Mouse (Mus musculus) hindbrain, embryonic 16.5 days (tissue): ENCODE data around the gene Ngef. TPM values are rescaled to one million over a fixed set of nuclear protein-coding genes. Genes with fewer than 3 reads are reported as not detected.

ENCODE experiments used
- ATAC-seq: fragments of 200-750 bp; cut with Nextera tagmentation; 2 replicates; pipeline ENCODE4 v1.8.0; 2017; ENCODE audit warnings: moderate TSS enrichment, moderate library complexity
- H3K27ac ChIP-seq: fragments of 300-500 bp; sonication (generic); 2 replicates; pipeline ENCODE4 v1.5.1; 2014; ENCODE audit warnings: low read depth, mild to moderate bottlenecking, control low read depth, low read length, moderate library complexity
- H3K27me3 ChIP-seq: fragments of 300-500 bp; sonication (generic); replicated peaks from 2 replicates; pipeline ENCODE4 v1.6.1; 2014; ENCODE audit warnings: low read length; ENCODE audit not compliant: control insufficient read depth, insufficient read depth
- H3K36me3 ChIP-seq: fragments of 300-500 bp; sonication (generic); 2 replicates; pipeline ENCODE4 v1.6.1; 2014; ENCODE audit warnings: mild to moderate bottlenecking, low read length, moderate library complexity, mixed read lengths; ENCODE audit not compliant: control insufficient read depth, insufficient read depth
- H3K4me1 ChIP-seq: fragments of 300-500 bp; sonication (generic); 2 replicates; pipeline ENCODE4 v1.6.1; 2014; ENCODE audit warnings: low read depth, low read length; ENCODE audit not compliant: control insufficient read depth, insufficient read depth
- H3K4me2 ChIP-seq: fragments of 300-500 bp; sonication (generic); 2 replicates; pipeline ENCODE4 v1.6.1; 2014; ENCODE audit warnings: mild to moderate bottlenecking, low read length, control low read depth, moderate library complexity
- H3K4me3 ChIP-seq: fragments of 300-500 bp; sonication (generic); 2 replicates; pipeline ENCODE4 v1.5.1; 2014; ENCODE audit warnings: mild to moderate bottlenecking, low read length, control low read depth, moderate library complexity
- H3K9ac ChIP-seq: fragments of 300-500 bp; sonication (generic); 2 replicates; pipeline ENCODE4 v1.6.1; 2014; ENCODE audit warnings: low read depth, mild to moderate bottlenecking, control low read depth, low read length, moderate library complexity
- H3K9me3 ChIP-seq: fragments of 300-500 bp; sonication (generic); 2 replicates; pipeline ENCODE4 v1.6.1; 2014; ENCODE audit warnings: mild to moderate bottlenecking, low read length, moderate library complexity; ENCODE audit not compliant: control insufficient read depth
- WGBS: fragments of 180-500 bp; shearing (Covaris S2); extraction: QIAGEN DNeasy Blood & Tissue Kit; methylation state at CpG from one replicate; pipeline ENCODE4 v1.1.7; 2014; 5-methylcytosine and 5-hydroxymethylcytosine counted together
- polyA plus RNA-seq: library from polyadenylated mRNA; unstranded; fragments of >200 nt; fragmentation: Nextera tagmentation; extraction: Ambion mirVana; gene quantifications from 2 replicates; pipeline ENCODE4 v1.2.1, GENCODE M21; 2015

Ngef gene
- 28.9 and 29.9 TPM in 2 replicates for polyA plus RNA-seq

- H3K9me3 ChIP-seq, result no peaks in the 10 kb centered on the region
- no peak for ATAC-seq
- WGBS, result 73% methylated on average over 6 of the region's 6 CpGs
- no peaks in the 10 kb centered on the region for H3K36me3 ChIP-seq
- H3K27ac ChIP-seq, result peak within 1 kb of the TSS; percentile 59; the same call in 1 of the 2 replicates
- no peaks in the 10 kb centered on the region for H3K27me3 ChIP-seq
- no peak within 1 kb of the TSS; the same call in 1 of the 2 replicates for H3K4me2 ChIP-seq
- H3K4me1 ChIP-seq, result peaks cover 12% of the 10 kb centered on the region
- no peak within 1 kb of the TSS for H3K9ac ChIP-seq
- H3K4me3 ChIP-seq, result no peak within 1 kb of the TSS
These were observed at the start of gene Ngef for GRCm38 (mm10) chr1:87573800-87574215. Ngef (minus strand) TSS chr1:87573870.

GRCm38 (mm10) chr1:87621858-87622279 is 48.2 kb upstream of the Ngef start:
- no peaks in the 10 kb centered on the region for H3K4me1 ChIP-seq
- WGBS, result 36% methylated on average over 3 of the region's 3 CpGs
- H3K4me2 ChIP-seq, result no peak overlapping the region
- H3K9ac ChIP-seq, result no peak overlapping the region
- H3K9me3 ChIP-seq, result no peaks in the 10 kb centered on the region
- H3K27ac ChIP-seq, result no peak overlapping the region
- peak; percentile 87 for ATAC-seq
- H3K36me3 ChIP-seq, result no peaks in the 10 kb centered on the region
- H3K27me3 ChIP-seq, result no peaks in the 10 kb centered on the region
- H3K4me3 ChIP-seq, result no peak overlapping the region

- Histone ChIP-seq H3K9me3 (no peaks in the 10 kb centered on the region), H3K4me1 (no peaks in the 10 kb centered on the region), H3K4me2 (no peak overlapping the region), H3K27ac (no peak overlapping the region), H3K9ac (no peak overlapping the region), H3K36me3 (no peaks in the 10 kb centered on the region), H3K4me3 (no peak overlapping the region), H3K27me3 (no peaks in the 10 kb centered on the region)
- 87% methylated on average over 9 of the region's 9 CpGs for WGBS
- ATAC-seq, result no peak
These were observed 47.6 kb upstream of the Ngef start for GRCm38 (mm10) chr1:87621146-87621857.

DNA sequence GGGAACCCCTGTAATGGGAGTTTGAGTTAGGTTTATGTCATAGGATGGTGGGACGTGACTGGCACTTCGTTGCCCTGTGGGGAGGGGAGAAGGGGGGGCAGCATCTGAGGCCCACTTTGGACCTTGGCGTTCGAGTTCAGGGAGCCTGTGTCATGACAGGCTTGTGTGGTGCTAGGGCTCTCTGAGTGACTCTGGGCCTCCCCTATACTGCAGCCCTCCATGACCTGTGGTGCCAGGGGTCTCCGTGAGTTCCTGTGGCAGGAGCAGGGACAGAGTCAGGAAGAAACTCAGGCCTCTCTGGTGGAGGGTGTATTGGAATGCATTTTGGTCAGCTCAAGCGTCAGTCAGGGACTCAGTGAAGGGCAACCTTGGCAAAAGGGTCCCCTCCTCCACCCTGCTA is 47.0 kb upstream of the Ngef start:
- H3K4me2 ChIP-seq, result no peak overlapping the region
- WGBS, result 85% methylated on average over 6 of the region's 6 CpGs

DNA sequence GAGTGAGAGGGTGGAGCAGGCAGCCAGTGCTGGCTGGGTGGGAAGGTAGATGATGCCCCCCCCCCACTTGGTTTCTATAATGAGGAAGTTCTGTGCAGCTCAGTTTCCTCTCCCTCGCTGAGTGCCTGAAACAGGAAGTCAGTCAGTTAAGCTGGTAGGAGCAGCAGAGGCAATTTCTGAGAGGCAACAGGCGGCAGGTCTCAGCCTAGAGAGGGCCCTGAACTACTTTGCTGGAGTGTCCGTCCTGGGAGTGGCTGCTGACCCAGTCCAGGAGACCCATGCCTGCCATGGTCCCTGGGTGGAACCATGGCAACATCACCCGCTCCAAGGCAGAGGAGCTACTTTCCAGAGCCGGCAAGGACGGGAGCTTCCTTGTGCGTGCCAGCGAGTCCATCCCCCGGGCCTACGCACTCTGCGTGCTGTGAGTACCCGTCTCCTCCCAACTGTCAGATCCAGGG is 46.6 kb upstream of the Ngef start, which contains the start of gene Inpp5d:
Inpp5d (plus strand) TSS at position 102 of the 458 bp plus-strand sequence.
- H3K27me3 ChIP-seq, result no peaks in the 10 kb centered on the region
- no peaks in the 10 kb centered on the region for H3K9me3 ChIP-seq
- H3K4me3 ChIP-seq, result peak within 1 kb of the TSS; percentile 9
- no peak within 1 kb of the TSS; the same call in 1 of the 2 replicates for H3K9ac ChIP-seq
- H3K27ac ChIP-seq, result no peak within 1 kb of the TSS
- ATAC-seq, result no peak
- WGBS, result 81% methylated on average over 12 of the region's 12 CpGs
- H3K4me1 ChIP-seq, result no peaks in the 10 kb centered on the region
- H3K36me3 ChIP-seq, result no peaks in the 10 kb centered on the region
- no peak within 1 kb of the TSS for H3K4me2 ChIP-seq

More for the DNA sequence above, 47.0 kb upstream of the Ngef start:
- Histone ChIP-seq H3K36me3 (no peaks in the 10 kb centered on the region), H3K9me3 (no peaks in the 10 kb centered on the region), H3K27me3 (no peaks in the 10 kb centered on the region), H3K9ac (no peak overlapping the region; the same call in 1 of the 2 replicates), H3K4me3 (peak overlapping the region; percentile 9), H3K4me1 (no peaks in the 10 kb centered on the region), H3K27ac (no peak overlapping the region)
- ATAC-seq, result no peak

GRCm38 (mm10) chr1:87614576-87615295 is 41.1 kb upstream of the Ngef start:
- Histone ChIP-seq H3K4me1 (no peaks in the 10 kb centered on the region), H3K36me3 (no peaks in the 10 kb centered on the region), H3K27ac (no peak overlapping the region), H3K9me3 (no peaks in the 10 kb centered on the region), H3K9ac (no peak overlapping the region), H3K27me3 (no peaks in the 10 kb centered on the region), H3K4me3 (no peak overlapping the region), H3K4me2 (no peak overlapping the region)
- 92% methylated on average over 2 of the region's 2 CpGs for WGBS
- ATAC-seq, result no peak

- no peak overlapping the region for H3K27ac ChIP-seq
- 27% methylated on average over 7 of the region's 7 CpGs for WGBS
- no peak for ATAC-seq
- no peak overlapping the region for H3K4me3 ChIP-seq
- no peak overlapping the region for H3K4me2 ChIP-seq
- H3K4me1 ChIP-seq, result no peaks in the 10 kb centered on the region
- no peaks in the 10 kb centered on the region for H3K27me3 ChIP-seq
- no peaks in the 10 kb centered on the region for H3K9me3 ChIP-seq
- no peaks in the 10 kb centered on the region for H3K36me3 ChIP-seq
- H3K9ac ChIP-seq, result no peak overlapping the region
These were observed 34.9 kb upstream of the Ngef start for GRCm38 (mm10) chr1:87608416-87609046.

DNA sequence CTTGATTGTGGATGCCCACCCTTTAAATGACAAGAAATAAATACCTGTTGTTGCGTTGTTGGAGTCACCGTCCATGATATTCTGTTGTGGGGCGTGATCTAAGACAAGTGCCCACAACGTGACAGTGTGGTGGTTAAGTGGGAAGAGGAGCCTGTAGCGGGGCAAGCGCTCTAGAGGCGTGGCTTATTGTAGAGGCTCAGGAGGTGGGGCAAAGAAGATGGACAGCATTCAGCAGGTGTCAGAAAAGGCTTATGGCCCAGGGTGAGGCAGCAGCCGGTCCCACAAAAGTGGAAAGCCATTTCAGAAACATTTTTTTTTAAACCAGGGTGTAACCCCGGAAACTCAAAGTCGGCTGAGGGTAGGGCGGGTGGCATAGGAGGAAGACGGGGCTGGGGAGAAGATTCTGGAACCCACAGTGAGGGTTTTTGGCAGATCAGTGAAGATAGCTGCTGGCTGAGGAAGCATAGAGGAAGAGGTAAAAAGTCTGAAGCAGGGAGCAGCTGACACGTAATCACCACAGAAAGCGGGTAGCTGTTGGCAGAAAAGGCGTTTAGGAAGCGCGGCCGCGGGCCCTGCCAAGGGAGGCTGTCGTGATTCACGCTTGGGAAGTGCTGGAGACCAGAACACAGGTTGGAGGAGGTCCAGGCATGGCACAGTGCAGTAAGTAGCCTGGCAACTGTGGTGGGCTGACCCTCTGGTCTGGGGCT is 33.9 kb upstream of the Ngef start:
- 69% methylated on average over 21 of the region's 21 CpGs for WGBS
- Histone ChIP-seq H3K27me3 (no peaks in the 10 kb centered on the region), H3K9ac (no peak overlapping the region), H3K4me3 (no peak overlapping the region), H3K4me2 (no peak overlapping the region), H3K27ac (no peak overlapping the region), H3K36me3 (no peaks in the 10 kb centered on the region), H3K9me3 (no peaks in the 10 kb centered on the region), H3K4me1 (no peaks in the 10 kb centered on the region)
- ATAC-seq, result peak; percentile 97
